Mouse (Mus musculus): ENCODE measurements around the gene Ntrk2. TPM values are rescaled to one million over a fixed set of nuclear protein-coding genes. Genes with fewer than 3 reads are reported as not detected.
A peak's percentile ranks its signal among the peaks of the same experiment; 100 is the strongest.

Ntrk2 gene
- polyA plus RNA-seq, 1 experiment from 2014 or later: 137 TPM

GRCm38 (mm10) chr13:58803882-58804281 is 2.5 kb upstream of the Ntrk2 start:
- Histone ChIP-seq H3K9me3 (ENCODE audit: control insufficient read depth, low read length) (no peaks in the 10 kb centered on the region), H3K4me3 (ENCODE audit: low read depth, low read length) (no peak overlapping the region), H3K27me3 (ENCODE audit: control insufficient read depth, insufficient read depth, low read length) (no peaks in the 10 kb centered on the region), H3K4me2 (ENCODE audit: low read depth, low read length) (no peak overlapping the region), H3K36me3 (ENCODE audit: control insufficient read depth, insufficient read depth, low read length) (no peaks in the 10 kb centered on the region), H3K9ac (replicated peaks; ENCODE audit: low read depth, low read length) (no peak overlapping the region), H3K27ac (ENCODE audit: low read depth, low read length) (no peak overlapping the region), H3K4me1 (ENCODE audit: control insufficient read depth, insufficient read depth, low read length) (no peaks in the 10 kb centered on the region)
- ATAC-seq (ENCODE audit: low read depth): no peak
- 22% methylated on average over 1 of the region's 1 CpGs for WGBS

- Histone ChIP-seq H3K4me1 (ENCODE audit: control insufficient read depth, insufficient read depth, low read length) (peaks cover 11% of the 10 kb centered on the region), H3K36me3 (ENCODE audit: control insufficient read depth, insufficient read depth, low read length) (no peaks in the 10 kb centered on the region), H3K27me3 (ENCODE audit: control insufficient read depth, insufficient read depth, low read length) (no peaks in the 10 kb centered on the region), H3K9me3 (ENCODE audit: control insufficient read depth, low read length) (no peaks in the 10 kb centered on the region), H3K4me2 (ENCODE audit: low read depth, low read length) (no peak overlapping the region; the same call in 1 of the 2 replicates), H3K27ac (ENCODE audit: low read depth, low read length) (peak overlapping the region; percentile 96; the same call in 1 of the 2 replicates), H3K4me3 (ENCODE audit: low read depth, low read length) (no peak overlapping the region), H3K9ac (replicated peaks; ENCODE audit: low read depth, low read length) (no peak overlapping the region)
- 83% methylated on average over 11 of the region's 11 CpGs for WGBS
- no peak for ATAC-seq (ENCODE audit: low read depth)
These were observed 536 bp upstream of the Ntrk2 start for GRCm38 (mm10) chr13:58805833-58806232.

GRCm38 (mm10) chr13:58806896-58807628 is 693 bp downstream of the Ntrk2 start:
- WGBS: under 1% methylated on average over 34 of the region's 34 CpGs

GRCm38 (mm10) chr13:58807629-58808363 is 1.4 kb downstream of the Ntrk2 start:
- Histone ChIP-seq H3K9me3 (ENCODE audit: control insufficient read depth, low read length) (no peaks in the 10 kb centered on the region), H3K4me3 (ENCODE audit: low read depth, low read length) (peak overlapping the region; percentile 78), H3K9ac (replicated peaks; ENCODE audit: low read depth, low read length) (peak overlapping the region; percentile 90), H3K4me2 (ENCODE audit: low read depth, low read length) (peak overlapping the region; percentile 79), H3K27ac (ENCODE audit: low read depth, low read length) (peak overlapping the region; percentile 96), H3K4me1 (ENCODE audit: control insufficient read depth, insufficient read depth, low read length) (peaks cover 31% of the 10 kb centered on the region), H3K36me3 (ENCODE audit: control insufficient read depth, insufficient read depth, low read length) (no peaks in the 10 kb centered on the region), H3K27me3 (ENCODE audit: control insufficient read depth, insufficient read depth, low read length) (no peaks in the 10 kb centered on the region)
- ATAC-seq (ENCODE audit: low read depth): peak; percentile 77
- 0% methylated on average over 47 of the region's 50 CpGs for WGBS

More at GRCm38 (mm10) chr13:58806896-58807628, 693 bp downstream of the Ntrk2 start:
- Histone ChIP-seq H3K27me3 (ENCODE audit: control insufficient read depth, insufficient read depth, low read length) (no peaks in the 10 kb centered on the region), H3K4me2 (ENCODE audit: low read depth, low read length) (peak overlapping the region; percentile 79), H3K9ac (replicated peaks; ENCODE audit: low read depth, low read length) (peak overlapping the region; percentile 90), H3K27ac (ENCODE audit: low read depth, low read length) (peak overlapping the region; percentile 96), H3K4me3 (ENCODE audit: low read depth, low read length) (peak overlapping the region; percentile 78), H3K4me1 (ENCODE audit: control insufficient read depth, insufficient read depth, low read length) (peaks cover 24% of the 10 kb centered on the region), H3K36me3 (ENCODE audit: control insufficient read depth, insufficient read depth, low read length) (no peaks in the 10 kb centered on the region), H3K9me3 (ENCODE audit: control insufficient read depth, low read length) (no peaks in the 10 kb centered on the region)
- ATAC-seq (ENCODE audit: low read depth): peak; percentile 18

- Histone ChIP-seq H3K4me3 (ENCODE audit: low read depth, low read length) (peak overlapping the region; percentile 78), H3K4me1 (ENCODE audit: control insufficient read depth, insufficient read depth, low read length) (peaks cover 34% of the 10 kb centered on the region), H3K4me2 (ENCODE audit: low read depth, low read length) (peak overlapping the region; percentile 79), H3K9me3 (ENCODE audit: control insufficient read depth, low read length) (no peaks in the 10 kb centered on the region), H3K36me3 (ENCODE audit: control insufficient read depth, insufficient read depth, low read length) (no peaks in the 10 kb centered on the region), H3K27me3 (ENCODE audit: control insufficient read depth, insufficient read depth, low read length) (no peaks in the 10 kb centered on the region), H3K27ac (ENCODE audit: low read depth, low read length) (peak overlapping the region; percentile 96), H3K9ac (replicated peaks; ENCODE audit: low read depth, low read length) (peak overlapping the region; percentile 90)
- WGBS: under 1% methylated on average over 32 of the region's 32 CpGs
- ATAC-seq (ENCODE audit: low read depth): peak; percentile 10; the same call in 1 of the 2 replicates
These were observed 2.0 kb downstream of the Ntrk2 start for GRCm38 (mm10) chr13:58808381-58808821.

GRCm38 (mm10) chr13:58809930-58810329 is 3.6 kb downstream of the Ntrk2 start:
- Histone ChIP-seq H3K9me3 (ENCODE audit: control insufficient read depth, low read length) (no peaks in the 10 kb centered on the region), H3K36me3 (ENCODE audit: control insufficient read depth, insufficient read depth, low read length) (no peaks in the 10 kb centered on the region), H3K4me3 (ENCODE audit: low read depth, low read length) (peak overlapping the region; percentile 78), H3K27me3 (ENCODE audit: control insufficient read depth, insufficient read depth, low read length) (no peaks in the 10 kb centered on the region), H3K9ac (replicated peaks; ENCODE audit: low read depth, low read length) (peak overlapping the region; percentile 90), H3K4me2 (ENCODE audit: low read depth, low read length) (peak overlapping the region; percentile 79), H3K27ac (ENCODE audit: low read depth, low read length) (peak overlapping the region; percentile 46), H3K4me1 (ENCODE audit: control insufficient read depth, insufficient read depth, low read length) (peaks cover 39% of the 10 kb centered on the region)
- 42% methylated on average over 8 of the region's 8 CpGs for WGBS
- ATAC-seq (ENCODE audit: low read depth): no peak

GRCm38 (mm10) chr13:58824752-58825151 is 18.4 kb downstream of the Ntrk2 start:
- Histone ChIP-seq H3K4me1 (ENCODE audit: control insufficient read depth, insufficient read depth, low read length) (no peaks in the 10 kb centered on the region), H3K9ac (replicated peaks; ENCODE audit: low read depth, low read length) (no peak overlapping the region), H3K27ac (ENCODE audit: low read depth, low read length) (no peak overlapping the region), H3K4me3 (ENCODE audit: low read depth, low read length) (no peak overlapping the region), H3K36me3 (ENCODE audit: control insufficient read depth, insufficient read depth, low read length) (no peaks in the 10 kb centered on the region; the same call in 1 of the 2 replicates), H3K27me3 (ENCODE audit: control insufficient read depth, insufficient read depth, low read length) (no peaks in the 10 kb centered on the region), H3K4me2 (ENCODE audit: low read depth, low read length) (no peak overlapping the region), H3K9me3 (ENCODE audit: control insufficient read depth, low read length) (no peaks in the 10 kb centered on the region)
- WGBS: 83% methylated on average over 7 of the region's 7 CpGs
- ATAC-seq (ENCODE audit: low read depth): no peak

GRCm38 (mm10) chr13:58826356-58827197 is 20.2 kb downstream of the Ntrk2 start:
- ATAC-seq (ENCODE audit: low read depth): no peak
- no peaks in the 10 kb centered on the region for H3K36me3 ChIP-seq (ENCODE audit: control insufficient read depth, insufficient read depth, low read length)
- H3K4me3 ChIP-seq (ENCODE audit: low read depth, low read length): no peak overlapping the region
- 63% methylated on average over 14 of the region's 14 CpGs for WGBS
- no peak overlapping the region for H3K4me2 ChIP-seq (ENCODE audit: low read depth, low read length)
- no peaks in the 10 kb centered on the region for H3K27me3 ChIP-seq (ENCODE audit: control insufficient read depth, insufficient read depth, low read length)
- no peaks in the 10 kb centered on the region for H3K9me3 ChIP-seq (ENCODE audit: control insufficient read depth, low read length)
- H3K9ac ChIP-seq (replicated peaks; ENCODE audit: low read depth, low read length): no peak overlapping the region
- H3K4me1 ChIP-seq (ENCODE audit: control insufficient read depth, insufficient read depth, low read length): no peaks in the 10 kb centered on the region
- H3K27ac ChIP-seq (ENCODE audit: low read depth, low read length): 0 out of 2 replicates have a peak overlapping the region, but pooled peaks have one; percentile 5
